25 mouse cellular contexts compared by ENCODE assay signal in the genomic region with DNA sequence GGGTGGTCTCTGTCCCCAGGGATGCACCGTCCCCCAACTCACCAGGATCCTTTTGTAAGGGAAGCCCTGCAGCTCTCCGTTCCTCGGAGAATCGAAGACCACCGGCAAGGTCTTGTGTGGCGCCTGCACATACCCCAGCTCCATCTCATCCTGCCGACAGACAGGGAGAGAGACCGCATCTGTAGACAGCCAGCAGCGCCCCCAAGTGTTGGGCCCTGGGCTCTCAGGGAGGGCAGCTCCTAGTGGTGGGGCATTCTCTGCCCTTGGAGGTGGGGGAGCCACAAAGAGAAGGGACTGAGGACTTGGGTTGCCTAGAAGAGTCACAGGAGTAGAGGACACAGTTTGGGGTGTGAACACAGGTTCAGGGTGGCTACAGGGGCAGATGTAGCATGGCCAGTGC. TPM values are rescaled to one million over a fixed set of nuclear protein-coding genes. Genes with fewer than 3 reads are reported as not detected.
A peak's percentile ranks its signal among the peaks of the same experiment; 100 is the strongest.
DNase-seq lines count a peak whose midpoint lies in the region; ATAC-seq and TF ChIP-seq lines count a peak whose summit lies in the region.
"Had no signal": no experiment of that assay in that cellular context is flagged by ENCODE, and none has a peak within 500 bp of the region (broad histone marks: within the 10 kb centered on the region; RNA-seq: fewer than 3 reads in every experiment).

No protein-coding gene starts in this region.

- no peak overlapping the region for H3K4me2 ChIP-seq in kidney, postnatal 0 days (ENCODE audit: low read length)
- H3K4me2 ChIP-seq in kidney, embryonic 16.5 days (replicated peaks; ENCODE audit: low read depth, low read length): no peak overlapping the region
- H3K4me2 ChIP-seq in midbrain, embryonic 11.5 days: no peak overlapping the region
- no peak overlapping the region for H3K4me2 ChIP-seq in midbrain, embryonic 13.5 days (replicated peaks)
- H3K4me2 ChIP-seq: forebrain, embryonic 15.5 days; limb, embryonic 15.5 days; stomach, embryonic 15.5 days had no signal

- H3K27ac ChIP-seq in kidney, postnatal 0 days: no peak overlapping the region
- H3K27ac ChIP-seq in kidney, embryonic 16.5 days (ENCODE audit: low read length): no peak overlapping the region
- no peak overlapping the region for H3K27ac ChIP-seq in midbrain, embryonic 11.5 days (ENCODE audit: low read depth, low read length)
- no peak overlapping the region for H3K27ac ChIP-seq in midbrain, embryonic 13.5 days
- no peak overlapping the region for H3K27ac ChIP-seq in cortical plate, adult 2 months (ENCODE audit: insufficient read depth, low read length)
- H3K27ac ChIP-seq: forebrain, embryonic 15.5 days; limb, embryonic 15.5 days; macrophage; stomach, embryonic 15.5 days had no signal

- no peak overlapping the region for H3K9ac ChIP-seq in kidney, postnatal 0 days (ENCODE audit: low read depth, low read length)
- no peak overlapping the region for H3K9ac ChIP-seq in kidney, embryonic 16.5 days (replicated peaks; ENCODE audit: low read length)
- no peak overlapping the region for H3K9ac ChIP-seq in midbrain, embryonic 11.5 days (ENCODE audit: low read length)
- no peak overlapping the region for H3K9ac ChIP-seq in midbrain, embryonic 13.5 days (replicated peaks)
- H3K9ac ChIP-seq: forebrain, embryonic 15.5 days; limb, embryonic 15.5 days; stomach, embryonic 15.5 days had no signal

- H3K4me1 ChIP-seq in kidney, postnatal 0 days (replicated peaks; ENCODE audit: insufficient read depth, low read length): peaks cover 10% of the 10 kb centered on the region; the same call in 1 of the 2 replicates
- H3K4me1 ChIP-seq in kidney, embryonic 16.5 days (ENCODE audit: insufficient read depth, low read length): peaks cover 12% of the 10 kb centered on the region
- no peaks in the 10 kb centered on the region for H3K4me1 ChIP-seq in midbrain, embryonic 11.5 days (ENCODE audit: control insufficient read depth, insufficient read depth, low read length)
- no peaks in the 10 kb centered on the region for H3K4me1 ChIP-seq in midbrain, embryonic 13.5 days (replicated peaks)
- H3K4me1 ChIP-seq in cortical plate, adult 2 months (ENCODE audit: control insufficient read depth, insufficient read depth, low read length): no peaks in the 10 kb centered on the region
- H3K4me1 ChIP-seq: forebrain, embryonic 15.5 days; stomach, embryonic 15.5 days had no signal

- intact Hi-C loops in left cerebral cortex, postnatal 10 days (cut with DNase I): no loop called here

- no peak overlapping the region for H3K4me3 ChIP-seq in kidney, postnatal 0 days (replicated peaks; ENCODE audit: low read depth, low read length)
- H3K4me3 ChIP-seq in kidney, embryonic 16.5 days (ENCODE audit: low read length): no peak overlapping the region
- H3K4me3 ChIP-seq in midbrain, embryonic 11.5 days (ENCODE audit: low read depth, low read length): no peak overlapping the region
- H3K4me3 ChIP-seq in midbrain, embryonic 13.5 days (replicated peaks): no peak overlapping the region
- H3K4me3 ChIP-seq in cortical plate, adult 2 months (ENCODE audit: insufficient read depth, low read length): no peak overlapping the region
- H3K4me3 ChIP-seq: forebrain, embryonic 15.5 days; limb, embryonic 15.5 days; stomach, embryonic 15.5 days had no signal

- H3K9me3 ChIP-seq in kidney, postnatal 0 days (replicated peaks; ENCODE audit: low read length): no peaks in the 10 kb centered on the region
- no peaks in the 10 kb centered on the region for H3K9me3 ChIP-seq in kidney, embryonic 16.5 days (ENCODE audit: low read length)
- H3K9me3 ChIP-seq in midbrain, embryonic 11.5 days (ENCODE audit: control insufficient read depth, low read length): no peaks in the 10 kb centered on the region
- no peaks in the 10 kb centered on the region for H3K9me3 ChIP-seq in midbrain, embryonic 13.5 days
- H3K9me3 ChIP-seq: forebrain, embryonic 15.5 days; limb, embryonic 15.5 days; stomach, embryonic 15.5 days had no signal

- ATAC-seq in kidney, postnatal 0 days (replicated peaks; ENCODE audit: low FRiP score, low read depth): no peak
- no peak for ATAC-seq in kidney, embryonic 16.5 days (ENCODE audit: low FRiP score, low TSS enrichment)
- no peak for ATAC-seq in midbrain, embryonic 11.5 days (ENCODE audit: low FRiP score)
- no peak for ATAC-seq in midbrain, embryonic 13.5 days
- ATAC-seq: forebrain, embryonic 15.5 days; Patski had no signal

- peak; percentile 35; the same call in 1 of the 2 replicates for TF ChIP-seq CTCF in kidney, postnatal 0 days (IDR thresholded peaks at IDR 0.05; ENCODE audit: low read depth)
- 0 out of 2 replicates have a peak, but pooled peaks have one; percentile 7 for TF ChIP-seq CTCF in cortical plate, adult 2 months (IDR thresholded peaks at IDR 0.05; ENCODE audit: extremely low read depth, insufficient read depth, low read length)

- H3K27me3 ChIP-seq in kidney, postnatal 0 days (ENCODE audit: insufficient read depth, low read length): no peaks in the 10 kb centered on the region
- no peaks in the 10 kb centered on the region for H3K27me3 ChIP-seq in kidney, embryonic 16.5 days (ENCODE audit: insufficient read depth, low read length)
- no peaks in the 10 kb centered on the region for H3K27me3 ChIP-seq in midbrain, embryonic 11.5 days (ENCODE audit: control insufficient read depth, insufficient read depth, low read length)
- 0 out of 2 replicates have a peak, but pooled peaks cover 4% of the 10 kb centered on the region for H3K27me3 ChIP-seq in midbrain, embryonic 13.5 days
- H3K27me3 ChIP-seq: forebrain, embryonic 15.5 days; limb, embryonic 15.5 days; Patski; stomach, embryonic 15.5 days had no signal

- TF ChIP-seq POLR2A in cortical plate, adult 2 months (IDR thresholded peaks at IDR 0.05; ENCODE audit: extremely low read depth, insufficient read depth, low read length): no peak

- no peaks in the 10 kb centered on the region for H3K36me3 ChIP-seq in kidney, postnatal 0 days (ENCODE audit: insufficient read depth, low read length)
- no peaks in the 10 kb centered on the region for H3K36me3 ChIP-seq in kidney, embryonic 16.5 days (ENCODE audit: insufficient read depth, low read length)
- H3K36me3 ChIP-seq in midbrain, embryonic 11.5 days (ENCODE audit: control insufficient read depth, insufficient read depth, low read length): no peaks in the 10 kb centered on the region
- H3K36me3 ChIP-seq in midbrain, embryonic 13.5 days: no peaks in the 10 kb centered on the region
- H3K36me3 ChIP-seq: forebrain, embryonic 15.5 days; limb, embryonic 15.5 days; stomach, embryonic 15.5 days had no signal

- WGBS in kidney, postnatal 0 days: 66% methylated on average over 9 of the region's 9 CpGs
- 67% methylated on average over 9 of the region's 9 CpGs for WGBS in kidney, embryonic 16.5 days
- WGBS in midbrain, embryonic 11.5 days: 59% methylated on average over 9 of the region's 9 CpGs
- WGBS in midbrain, embryonic 13.5 days: 54% methylated on average over 9 of the region's 9 CpGs

- DNase-seq in embryo, embryonic 10 days (ENCODE audit: low spot score): peak; percentile 18
- no peak for DNase-seq in embryo, embryonic 10.5 days (ENCODE audit: low spot score)
- no peak for DNase-seq in kidney, postnatal 0 days (ENCODE audit: low spot score)
- DNase-seq in midbrain, embryonic 11.5 days (ENCODE audit: low spot score, missing footprints): peak; percentile 84
- no peak for DNase-seq in left cerebral cortex, postnatal 10 days (ENCODE audit: extremely low spot score in 1 of 2, low spot score in 2 of 2)
- DNase-seq: adrenal gland, adult 2 months; cerebellum, adult 9-10 months; kidney, postnatal 10 days; retina, postnatal 1 day had no signal

RNA-seq across cellular contexts. Expression of a gene that starts 16.7 kb away (rescaled TPM):
- polyA plus RNA-seq in kidney, postnatal 0 days (2015; fragmentation: Nextera tagmentation; extraction: Ambion mirVana): 0.08 and 0.10 TPM in 2 replicates
- polyA plus RNA-seq in kidney, embryonic 16.5 days (2015; fragmentation: Nextera tagmentation; extraction: Ambion mirVana): 0.10 and 0.17 TPM in 2 replicates
- 0.06 TPM in 1 of 2 replicates, not detected in the other for polyA plus RNA-seq in midbrain, embryonic 11.5 days (2014; fragmentation: Nextera tagmentation; extraction: Ambion mirVana)
- polyA plus RNA-seq in midbrain, embryonic 13.5 days (2015; fragmentation: Nextera tagmentation; extraction: Ambion mirVana): 0.05 TPM in 1 of 2 replicates, not detected in the other
- not detected in 2 replicates for polyA plus RNA-seq in cortical plate, adult 2 months (2012; rRNA removed)
- not detected for total RNA-seq in left cerebral cortex, postnatal 10 days (2021)
- total RNA-seq: adrenal gland, adult 2 months; neutrophil, adult 5-6 weeks had no signal
- polyA plus RNA-seq: adrenal gland, adult 2 months; forebrain, embryonic 15.5 days; intestine, embryonic 14.5 days; Patski; small intestine, adult 2 months had no signal

RNA-seq across cellular contexts. Expression of a gene that starts 19.8 kb away (rescaled TPM):
- 0.74 and 1.1 TPM in 2 replicates for polyA plus RNA-seq in kidney, postnatal 0 days (2015; fragmentation: Nextera tagmentation; extraction: Ambion mirVana)
- 1.0 and 1.1 TPM in 2 replicates for polyA plus RNA-seq in kidney, embryonic 16.5 days (2015; fragmentation: Nextera tagmentation; extraction: Ambion mirVana)
- 0.26 and 0.27 TPM in 2 replicates for polyA plus RNA-seq in midbrain, embryonic 11.5 days (2014; fragmentation: Nextera tagmentation; extraction: Ambion mirVana)
- 0.19 TPM in 2 replicates for polyA plus RNA-seq in midbrain, embryonic 13.5 days (2015; fragmentation: Nextera tagmentation; extraction: Ambion mirVana)
- polyA plus RNA-seq in cortical plate, adult 2 months (2012; rRNA removed): 0.11 and 0.31 TPM in 2 replicates
- not detected for total RNA-seq in left cerebral cortex, postnatal 10 days (2021)
- total RNA-seq: CH12.LX had no signal

RNA-seq across cellular contexts. Expression of a gene that starts 51.4 kb away (rescaled TPM):
- 0.07 TPM in 1 of 2 replicates, not detected in the other for polyA plus RNA-seq in kidney, postnatal 0 days (2015; fragmentation: Nextera tagmentation; extraction: Ambion mirVana)
- polyA plus RNA-seq in kidney, embryonic 16.5 days (2015; fragmentation: Nextera tagmentation; extraction: Ambion mirVana): not detected in 2 replicates
- polyA plus RNA-seq in midbrain, embryonic 11.5 days (2014; fragmentation: Nextera tagmentation; extraction: Ambion mirVana): 0.15 TPM in 1 of 2 replicates, not detected in the other
- polyA plus RNA-seq in midbrain, embryonic 13.5 days (2015; fragmentation: Nextera tagmentation; extraction: Ambion mirVana): 0.08 TPM in 1 of 2 replicates, not detected in the other
- polyA plus RNA-seq in cortical plate, adult 2 months (2012; rRNA removed): 0.72 and 1.1 TPM in 2 replicates
- total RNA-seq in left cerebral cortex, postnatal 10 days (2021): under 1 TPM; 0.49 to 0.87 TPM
- total RNA-seq: adrenal gland, adult 2 months; CH12.LX; gastrocnemius, adult 18-20 months; heart, adult 8-10 months; heart, postnatal 25 days had no signal
- polyA plus RNA-seq: adrenal gland, adult 2 months; limb, embryonic 15.5 days; macrophage; Patski; small intestine, adult 2 months; urinary bladder, adult 2 months had no signal

RNA-seq across cellular contexts. Expression of a gene that starts 51.8 kb away (rescaled TPM):
- 0.23 and 0.28 TPM in 2 replicates for polyA plus RNA-seq in kidney, postnatal 0 days (2015; fragmentation: Nextera tagmentation; extraction: Ambion mirVana)
- polyA plus RNA-seq in kidney, embryonic 16.5 days (2015; fragmentation: Nextera tagmentation; extraction: Ambion mirVana): 0.26 and 0.33 TPM in 2 replicates
- 0.04 and 0.07 TPM in 2 replicates for polyA plus RNA-seq in midbrain, embryonic 11.5 days (2014; fragmentation: Nextera tagmentation; extraction: Ambion mirVana)
- not detected in 2 replicates for polyA plus RNA-seq in midbrain, embryonic 13.5 days (2015; fragmentation: Nextera tagmentation; extraction: Ambion mirVana)
- 0.04 TPM in 1 of 2 replicates, not detected in the other for polyA plus RNA-seq in cortical plate, adult 2 months (2012; rRNA removed)
- total RNA-seq in left cerebral cortex, postnatal 10 days (2021): under 1 TPM; 0.11 to 0.14 TPM
- total RNA-seq: adrenal gland, adult 2 months; heart, adult 8-10 months; heart, postnatal 25 days had no signal
- polyA plus RNA-seq: adrenal gland, adult 2 months; forebrain, embryonic 15.5 days; macrophage; small intestine, adult 2 months had no signal

Comparison
In these comparisons a context has a peak if more than half of its experiments do, and no peak if none do; other contexts are left out.
1. DNase-seq: peak in embryo, embryonic 10 days (single experiment) and midbrain, embryonic 11.5 days (single experiment); none in embryo, embryonic 10.5 days (single experiment), kidney, postnatal 0 days (single experiment) and left cerebral cortex, postnatal 10 days (0 of 2).